Mouse (Mus musculus) cerebral cortex, adult 2 months (tissue): ENCODE measurements around the gene Sla2.

Experiments
- WGBS: fragments of 180-500 bp; shearing (Covaris S2); methylation state at CpG from one replicate; pipeline ENCODE4 v1.1.7; 2018; 5-methylcytosine and 5-hydroxymethylcytosine counted together

Gene Sla2

DNA sequence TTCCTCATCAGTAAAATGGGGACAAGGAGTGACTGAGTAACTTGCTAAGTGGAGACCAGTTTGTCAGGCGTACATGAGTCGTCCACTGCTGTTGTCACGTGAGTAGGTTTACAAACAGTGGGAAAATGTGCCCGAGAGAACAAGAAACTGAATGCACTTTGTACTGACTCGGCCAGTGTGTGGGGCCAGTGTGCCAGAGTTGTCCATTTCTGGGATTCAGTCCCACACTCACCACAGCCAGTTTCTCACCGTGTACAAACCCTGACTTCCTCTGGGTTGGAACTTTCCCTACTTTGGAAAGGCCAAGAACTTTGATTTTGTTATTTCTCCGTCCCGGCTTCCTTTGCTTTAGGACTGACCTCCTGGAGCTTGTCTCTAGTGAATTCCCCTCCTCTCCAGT lies 18.0 kb downstream of the Sla2 start:
- WGBS = 39% methylated on average over 8 of the region's 8 CpGs

- 32% methylated on average over 3 of the region's 3 CpGs for WGBS
Observed at GRCm38 (mm10) chr2:156864481-156864880, 22.5 kb downstream of the Sla2 start.

DNA sequence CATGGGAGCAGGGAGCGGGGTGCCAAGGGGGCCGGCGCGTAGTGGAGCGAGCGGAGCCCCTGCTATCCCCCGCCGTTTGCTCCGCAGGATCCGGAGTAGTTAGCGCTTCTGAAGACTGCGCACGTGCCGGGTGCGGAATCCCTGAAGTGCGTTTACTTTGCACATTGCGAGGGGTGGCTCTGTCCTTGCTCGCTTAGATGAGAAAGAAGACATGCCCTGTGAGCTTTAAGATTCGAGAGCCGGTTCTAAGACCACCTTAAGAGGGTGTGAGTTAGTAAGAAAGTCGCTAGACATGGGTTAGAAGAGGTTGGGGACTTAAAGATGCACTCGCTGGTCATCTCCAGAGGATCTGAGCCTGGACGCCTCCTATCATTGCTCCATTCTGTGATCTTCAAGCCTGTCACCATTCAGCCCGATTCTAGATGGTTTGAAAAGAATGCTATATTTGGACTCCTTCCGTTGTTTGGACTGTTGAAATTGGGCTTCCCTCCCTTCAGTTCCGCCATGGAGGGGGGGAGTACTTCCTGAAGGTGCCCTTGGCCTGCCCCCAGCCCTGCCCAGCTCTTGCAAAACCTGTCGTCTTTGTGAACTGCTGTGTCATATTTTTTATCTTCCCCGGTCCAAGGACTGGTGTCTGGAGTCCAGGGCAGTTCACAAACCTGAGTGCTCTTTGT lies 23.4 kb downstream of the Sla2 start:
- WGBS = 2% methylated on average over 28 of the region's 28 CpGs

GRCm38 (mm10) chr2:156862772-156863486 lies 24.1 kb downstream of the Sla2 start, which contains the start of gene Rab5if:
Rab5if (plus strand) TSS chr2:156863128.
- under 1% methylated on average over 94 of the region's 98 CpGs for WGBS

GRCm38 (mm10) chr2:156862041-156862717 lies 24.8 kb downstream of the Sla2 start:
- under 1% methylated on average over 19 of the region's 19 CpGs for WGBS

DNA sequence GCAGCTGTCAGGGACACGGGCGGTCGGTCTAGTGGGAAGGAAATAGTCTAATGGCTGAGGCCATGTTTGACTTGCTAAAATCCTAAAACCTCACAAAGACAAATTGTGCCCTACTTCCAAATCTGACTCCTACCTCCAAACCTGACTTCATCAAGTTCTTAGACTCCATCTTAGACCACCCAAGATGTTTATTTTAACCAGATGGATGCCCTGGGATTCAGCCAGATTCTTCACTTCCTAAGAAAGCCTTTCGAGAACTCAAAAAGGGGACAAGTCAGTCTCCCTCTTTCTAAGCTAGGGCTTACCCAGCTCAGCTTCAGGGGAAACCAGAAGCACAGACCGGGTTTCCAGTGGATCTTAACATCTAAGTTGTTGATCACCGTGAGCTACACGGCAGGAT lies 28.3 kb downstream of the Sla2 start:
- 79% methylated on average over 7 of the region's 7 CpGs for WGBS

- 82% methylated on average over 2 of the region's 2 CpGs for WGBS
Observed at GRCm38 (mm10) chr2:156857835-156858234, 29.2 kb downstream of the Sla2 start, which contains the start of gene 4930518I15Rik. 4930518I15Rik (minus strand) TSS chr2:156857946.

DNA sequence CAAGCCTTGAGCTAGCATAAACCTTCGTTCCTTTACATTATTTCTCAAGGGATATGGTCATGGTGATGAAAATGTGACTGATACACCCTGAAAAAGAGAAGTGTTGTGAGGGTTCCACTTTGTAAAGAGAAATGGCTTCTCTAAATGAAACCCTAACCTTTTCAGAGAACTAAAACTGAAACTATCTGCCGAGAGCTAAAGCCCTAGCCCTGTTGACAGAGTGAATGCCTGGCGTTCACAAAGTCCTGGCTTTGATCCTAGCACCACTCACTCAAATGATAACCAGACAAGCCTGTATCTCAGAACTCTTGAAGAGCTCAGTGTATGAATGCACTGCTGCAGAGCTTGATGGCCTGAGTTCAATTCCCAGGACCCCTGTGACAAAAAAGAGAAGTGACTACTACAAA lies 29.6 kb downstream of the Sla2 start:
- 69% methylated on average over 3 of the region's 3 CpGs for WGBS

- WGBS = 92% methylated on average over 1 of the region's 1 CpGs
Observed at GRCm38 (mm10) chr2:156856311-156856710, 30.7 kb downstream of the Sla2 start.

GRCm38 (mm10) chr2:156853999-156854771 lies 32.8 kb downstream of the Sla2 start:
- WGBS = 29% methylated on average over 13 of the region's 13 CpGs

GRCm38 (mm10) chr2:156853584-156853983 lies 33.4 kb downstream of the Sla2 start:
- WGBS = 42% methylated on average over 9 of the region's 13 CpGs

GRCm38 (mm10) chr2:156850505-156850904 lies 36.5 kb downstream of the Sla2 start:
- 83% methylated on average over 5 of the region's 5 CpGs for WGBS

- 64% methylated on average over 6 of the region's 6 CpGs for WGBS
Observed at GRCm38 (mm10) chr2:156848526-156849182, 38.3 kb downstream of the Sla2 start.

DNA sequence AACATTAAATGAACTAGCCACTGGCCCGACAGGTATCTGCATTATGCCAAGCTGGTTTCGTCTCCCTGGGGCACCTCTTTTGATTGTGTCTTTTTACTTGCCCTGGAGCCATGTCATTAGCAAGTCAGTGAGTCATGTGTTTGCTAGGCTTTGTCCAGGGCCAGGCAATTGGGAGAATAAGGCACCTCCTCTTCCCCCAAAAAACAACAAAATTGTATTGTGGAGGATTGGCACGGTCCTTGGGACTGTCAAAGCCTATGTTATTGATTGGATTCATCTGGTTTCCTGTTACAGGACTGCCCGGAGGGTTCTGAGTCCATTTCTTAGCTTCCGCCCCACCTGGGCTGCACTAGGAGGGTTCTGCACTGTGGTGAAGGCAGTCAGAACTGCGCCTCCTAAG lies 39.3 kb downstream of the Sla2 start:
- WGBS = 88% methylated on average over 6 of the region's 6 CpGs

- WGBS = 59% methylated on average over 10 of the region's 10 CpGs
Observed at GRCm38 (mm10) chr2:156844715-156845114, 42.3 kb downstream of the Sla2 start.

DNA sequence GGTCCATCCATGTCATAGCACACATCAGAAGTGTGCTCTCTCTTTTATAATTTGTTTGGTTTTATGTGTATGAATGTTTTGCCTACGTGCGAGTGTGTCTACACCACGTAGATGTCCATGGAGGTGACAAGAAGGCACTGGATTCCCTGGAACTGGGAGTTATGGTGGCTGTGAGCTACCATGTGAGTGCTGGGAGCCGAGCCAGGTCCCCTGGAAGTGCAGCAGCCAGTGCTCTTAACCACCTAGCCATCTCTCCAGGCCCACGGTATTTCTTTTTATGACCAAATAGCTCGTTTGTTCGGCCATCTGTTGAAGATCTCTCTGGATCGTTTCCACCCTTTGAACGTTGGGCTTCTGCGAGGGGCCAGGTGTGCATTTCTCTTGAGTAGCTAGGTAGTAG lies 43.7 kb downstream of the Sla2 start:
- WGBS = 81% methylated on average over 10 of the region's 10 CpGs

DNA sequence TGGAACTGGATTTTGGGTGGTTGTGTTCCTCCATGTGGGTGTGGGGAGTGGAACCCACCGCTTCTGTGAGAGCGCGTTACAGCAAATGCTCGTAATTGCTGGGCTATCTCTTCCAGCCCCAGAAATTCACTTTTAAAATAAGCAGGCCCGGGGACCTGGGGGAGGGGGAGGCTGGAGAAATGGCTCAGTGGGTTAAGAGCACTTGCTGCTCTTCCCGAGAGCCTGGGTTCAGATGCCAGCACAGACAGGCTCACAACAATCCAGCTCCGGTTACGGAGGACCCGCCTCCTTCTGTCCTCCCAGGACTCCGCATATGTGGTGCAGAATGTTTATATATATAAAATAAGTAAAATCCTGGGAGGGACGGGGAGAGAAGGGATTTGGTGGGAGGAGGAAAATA lies 44.3 kb downstream of the Sla2 start:
- WGBS = 73% methylated on average over 11 of the region's 11 CpGs

- WGBS = 41% methylated on average over 20 of the region's 20 CpGs
Observed at GRCm38 (mm10) chr2:156841841-156842706, 44.9 kb downstream of the Sla2 start.

GRCm38 (mm10) chr2:156841028-156841840 lies 45.8 kb downstream of the Sla2 start:
- WGBS = 2% methylated on average over 41 of the region's 42 CpGs
